Mouse (Mus musculus) G1E (cell line): ENCODE measurements around the gene Nrcam. TPM values are rescaled to one million over a fixed set of nuclear protein-coding genes. Genes with fewer than 3 reads are reported as not detected.

Source experiments
- ATAC-seq: 2 replicates; pipeline ENCODE4 v1.8.0; 2016; ENCODE audit warnings: mild to moderate bottlenecking; ENCODE audit not compliant: insufficient number of reproducible peaks, poor library complexity, low FRiP score, severe bottlenecking; ENCODE audit errors: extremely low read depth
- DNase-seq: peaks from one replicate; pipeline ENCODE4 v3.0.0; 2012; ENCODE audit warnings: low spot score
- H3K27me3 ChIP-seq: 2 replicates; pipeline ENCODE4 v1.6.1; 2012; ENCODE audit warnings: mild to moderate bottlenecking, low read length, inconsistent platforms; ENCODE audit not compliant: insufficient read depth
- H3K36me3 ChIP-seq: replicated peaks from 2 replicates; pipeline ENCODE3; 2012; ENCODE audit warnings: mild to moderate bottlenecking, inconsistent platforms
- H3K4me1 ChIP-seq: 2 replicates; pipeline ENCODE4 v1.6.1; 2012; ENCODE audit warnings: low read depth, low read length, inconsistent platforms, mixed read lengths; ENCODE audit not compliant: insufficient read depth
- H3K4me3 ChIP-seq: 2 replicates; pipeline ENCODE4 v1.5.1; 2012; ENCODE audit warnings: low read depth, mild to moderate bottlenecking, inconsistent platforms, low read length, moderate library complexity, mixed read lengths
- H3K9me3 ChIP-seq: replicated peaks from 2 replicates; pipeline ENCODE4 v1.6.1; 2012; ENCODE audit warnings: inconsistent platforms
- CTCF ChIP-seq: IDR thresholded peaks from 2 replicates; pipeline ENCODE4 v1.5.1; 2012; ENCODE audit warnings: low read depth, low read length, inconsistent platforms, mixed read lengths
- GATA1 ChIP-seq: IDR thresholded peaks from 2 replicates; pipeline ENCODE4 v1.6.1; 2012; ENCODE audit warnings: borderline replicate concordance, low read length, inconsistent platforms, mixed read lengths
- GATA2 ChIP-seq: IDR thresholded peaks from 2 replicates; pipeline ENCODE4 v1.6.1; 2012; ENCODE audit warnings: low read depth, low read length, inconsistent platforms, borderline replicate concordance
- POLR2AphosphoS5 ChIP-seq: IDR thresholded peaks from 2 replicates; pipeline ENCODE4 v1.6.1; 2012; ENCODE audit warnings: low read depth, low read length, inconsistent platforms; ENCODE audit not compliant: insufficient replicate concordance
- TAL1 ChIP-seq: conservative IDR thresholded peaks from 2 replicates; pipeline ENCODE4 v1.6.1; 2012; ENCODE audit warnings: low read depth, low read length, inconsistent platforms, mixed read lengths
- polyA plus RNA-seq: library from polyadenylated mRNA; stranded (reverse); fragments of >175 nt; gene quantifications from 2 replicates; pipeline ENCODE4 v1.2.3, GENCODE M21; 2012
- total RNA-seq, 2 experiments: library from RNA; stranded (forward) in 1 of 2; stranded (reverse) in 1 of 2; fragments of 200-1000 nt in 1 of 2; fragments of >200 nt in 1 of 2; fragmentation: Nextera tagmentation in 1 of 2; gene quantifications; 2 replicates each; pipeline ENCODE4 v1.2.3; 2014 to 2017

Gene Nrcam
- total and polyA plus RNA-seq, 3 experiments = 0.66 TPM; not detected in 2

- TF ChIP-seq GATA2 (no peak), TAL1 (no peak), GATA1 (no peak), CTCF (no peak), POLR2AphosphoS5 (no peak)
- Histone ChIP-seq H3K9me3 (no peaks in the 10 kb centered on the region), H3K36me3 (peaks cover 39% of the 10 kb centered on the region), H3K4me3 (no peak overlapping the region), H3K4me1 (no peaks in the 10 kb centered on the region), H3K27me3 (no peaks in the 10 kb centered on the region)
- ATAC-seq (no peak), DNase-seq (no peak)
These were observed 27.9 kb upstream of the Nrcam start for GRCm38 (mm10) chr12:44300793-44301192.

GRCm38 (mm10) chr12:44304012-44304411 is 24.7 kb upstream of the Nrcam start:
- H3K4me3 ChIP-seq = no peak overlapping the region
- TF ChIP-seq GATA1 = no peak
- TF ChIP-seq CTCF = no peak
- no peak for TF ChIP-seq POLR2AphosphoS5
- TF ChIP-seq GATA2 = no peak
- TF ChIP-seq TAL1 = no peak
- H3K4me1 ChIP-seq = no peaks in the 10 kb centered on the region
- H3K9me3 ChIP-seq = no peaks in the 10 kb centered on the region
- ATAC-seq = no peak
- peaks cover 44% of the 10 kb centered on the region for H3K36me3 ChIP-seq
- no peaks in the 10 kb centered on the region for H3K27me3 ChIP-seq
- no peak for DNase-seq

- ATAC-seq = no peak
- TF ChIP-seq GATA1 (no peak), POLR2AphosphoS5 (no peak), CTCF (no peak), TAL1 (no peak), GATA2 (no peak)
- Histone ChIP-seq H3K4me1 (no peaks in the 10 kb centered on the region), H3K27me3 (no peaks in the 10 kb centered on the region), H3K4me3 (no peak overlapping the region), H3K9me3 (no peaks in the 10 kb centered on the region), H3K36me3 (peaks cover 46% of the 10 kb centered on the region)
- no peak for DNase-seq
These were observed 23.8 kb upstream of the Nrcam start for GRCm38 (mm10) chr12:44304869-44305268.

- Histone ChIP-seq H3K4me3 (no peak overlapping the region), H3K27me3 (no peaks in the 10 kb centered on the region), H3K9me3 (no peaks in the 10 kb centered on the region), H3K36me3 (peaks cover 41% of the 10 kb centered on the region), H3K4me1 (no peaks in the 10 kb centered on the region)
- ATAC-seq (no peak), DNase-seq (no peak)
- TF ChIP-seq GATA1 (no peak), TAL1 (no peak), CTCF (no peak), POLR2AphosphoS5 (no peak), GATA2 (no peak)
These were observed 20.5 kb upstream of the Nrcam start for GRCm38 (mm10) chr12:44308221-44308620.

GRCm38 (mm10) chr12:44315212-44315611 is 13.5 kb upstream of the Nrcam start:
- Histone ChIP-seq H3K36me3 (peaks cover 19% of the 10 kb centered on the region), H3K9me3 (no peaks in the 10 kb centered on the region), H3K4me3 (no peak overlapping the region), H3K4me1 (no peaks in the 10 kb centered on the region), H3K27me3 (no peaks in the 10 kb centered on the region)
- DNase-seq = no peak
- TF ChIP-seq CTCF = no peak
- TF ChIP-seq POLR2AphosphoS5 = no peak
- no peak for TF ChIP-seq GATA2
- TF ChIP-seq TAL1 = no peak
- TF ChIP-seq GATA1 = no peak
- no peak for ATAC-seq

- no peaks in the 10 kb centered on the region for H3K36me3 ChIP-seq
- H3K4me3 ChIP-seq = no peak overlapping the region
- peaks cover 14% of the 10 kb centered on the region; the same call in 1 of the 2 replicates for H3K27me3 ChIP-seq
- H3K9me3 ChIP-seq = peaks cover 18% of the 10 kb centered on the region
- H3K4me1 ChIP-seq = no peaks in the 10 kb centered on the region
- no peak for DNase-seq
- TF ChIP-seq CTCF = no peak
- ATAC-seq = no peak
These were observed 3.6 kb upstream of the Nrcam start for GRCm38 (mm10) chr12:44325091-44325490.

GRCm38 (mm10) chr12:44327452-44327851 is 1.2 kb upstream of the Nrcam start:
- peaks cover 14% of the 10 kb centered on the region; the same call in 1 of the 2 replicates for H3K27me3 ChIP-seq
- ATAC-seq (no peak), DNase-seq (no peak)
- H3K4me1 ChIP-seq = no peaks in the 10 kb centered on the region
- no peaks in the 10 kb centered on the region for H3K36me3 ChIP-seq
- no peak overlapping the region for H3K4me3 ChIP-seq
- H3K9me3 ChIP-seq = peaks cover 18% of the 10 kb centered on the region
- TF ChIP-seq GATA1 = no peak
- no peak for TF ChIP-seq TAL1
- no peak for TF ChIP-seq POLR2AphosphoS5
- TF ChIP-seq CTCF = no peak
- TF ChIP-seq GATA2 = no peak
